Mouse (Mus musculus) ES-Bruce4 (cell line): ENCODE data around the gene Ppp5c.

Experiments
- CTCF ChIP-seq: IDR thresholded peaks from one replicate; pipeline ENCODE4 v1.8.1; 2011; ENCODE audit warnings: low read depth, low read length
- POLR2A ChIP-seq: IDR thresholded peaks from one replicate; pipeline ENCODE4 v1.8.1; 2011; ENCODE audit warnings: low read length; ENCODE audit not compliant: insufficient read depth

GRCm38 (mm10) chr7:17047041-17047682 is 19.4 kb upstream of the Ppp5c start:
- TF ChIP-seq CTCF: no peak
- no peak for TF ChIP-seq POLR2A
